Mouse (Mus musculus) CH12.LX (cell line): ENCODE measurements around the gene Pde4dip.

Experiments
- CHD2 ChIP-seq: IDR thresholded peaks from 2 replicates; pipeline ENCODE4 v1.6.1; 2011; ENCODE audit warnings: low read length, improper control_type of control experiment
- CTCF ChIP-seq, 2 experiments: IDR thresholded peaks in 1 of 2; conservative IDR thresholded peaks in 1 of 2; 2 replicates each; pipeline ENCODE4 v1.5.1; 2011 to 2012; ENCODE audit warnings: low read depth in 2 of 2, low read length in 2 of 2, improper control_type of control experiment in 1 of 2, inconsistent platforms in 1 of 2, mild to moderate bottlenecking in 1 of 2, moderate library complexity in 1 of 2
- HCFC1 ChIP-seq: IDR thresholded peaks from 2 replicates; pipeline ENCODE4 v1.6.1; 2012; ENCODE audit warnings: low read depth, mild to moderate bottlenecking, inconsistent platforms, low read length, improper control_type of control experiment
- MAZ ChIP-seq: IDR thresholded peaks from 2 replicates; pipeline ENCODE4 v1.6.1; 2012; ENCODE audit warnings: low read depth, mild to moderate bottlenecking, inconsistent platforms, low read length, improper control_type of control experiment, moderate library complexity
- MXI1 ChIP-seq: IDR thresholded peaks from 2 replicates; pipeline ENCODE4 v1.6.1; 2011; ENCODE audit warnings: mild to moderate bottlenecking, low read depth, low read length, improper control_type of control experiment
- NRF1 ChIP-seq: IDR thresholded peaks from 2 replicates; pipeline ENCODE4 v1.6.1; 2014; ENCODE audit warnings: low read depth, mild to moderate bottlenecking, inconsistent platforms, low read length, improper control_type of control experiment, moderate library complexity
- POLR2A ChIP-seq: IDR thresholded peaks from 2 replicates; pipeline ENCODE4 v1.6.1; 2011; ENCODE audit warnings: low read depth, mild to moderate bottlenecking, improper control_type of control experiment, low read length
- POLR2AphosphoS2 ChIP-seq: IDR thresholded peaks from 2 replicates; pipeline ENCODE4 v1.6.1; 2011; ENCODE audit warnings: low read depth, low read length, improper control_type of control experiment
- RCOR1 ChIP-seq: conservative IDR thresholded peaks from 2 replicates; pipeline ENCODE4 v1.6.1; 2012; ENCODE audit warnings: low read depth, mild to moderate bottlenecking, inconsistent platforms, low read length, improper control_type of control experiment
- UBTF ChIP-seq: IDR thresholded peaks from 2 replicates; pipeline ENCODE4 v1.6.1; 2012; ENCODE audit warnings: low read depth, mild to moderate bottlenecking, inconsistent platforms, low read length, improper control_type of control experiment, moderate library complexity
- USF1 ChIP-seq: IDR thresholded peaks from 2 replicates; pipeline ENCODE4 v1.6.1; 2014; ENCODE audit warnings: low read depth, mild to moderate bottlenecking, inconsistent platforms, low read length, improper control_type of control experiment
- ZC3H11A ChIP-seq: IDR thresholded peaks from 2 replicates; pipeline ENCODE4 v1.6.1; 2012; ENCODE audit warnings: low read depth, mild to moderate bottlenecking, inconsistent platforms, low read length, improper control_type of control experiment
- ZKSCAN1 ChIP-seq: IDR thresholded peaks from 2 replicates; pipeline ENCODE4 v1.6.1; 2012; ENCODE audit warnings: low read depth, inconsistent platforms, low read length, improper control_type of control experiment, borderline replicate concordance
- ZMIZ1 ChIP-seq: IDR thresholded peaks from 2 replicates; pipeline ENCODE4 v1.6.1; 2012; ENCODE audit warnings: low read depth, mild to moderate bottlenecking, inconsistent platforms, low read length, improper control_type of control experiment

DNA sequence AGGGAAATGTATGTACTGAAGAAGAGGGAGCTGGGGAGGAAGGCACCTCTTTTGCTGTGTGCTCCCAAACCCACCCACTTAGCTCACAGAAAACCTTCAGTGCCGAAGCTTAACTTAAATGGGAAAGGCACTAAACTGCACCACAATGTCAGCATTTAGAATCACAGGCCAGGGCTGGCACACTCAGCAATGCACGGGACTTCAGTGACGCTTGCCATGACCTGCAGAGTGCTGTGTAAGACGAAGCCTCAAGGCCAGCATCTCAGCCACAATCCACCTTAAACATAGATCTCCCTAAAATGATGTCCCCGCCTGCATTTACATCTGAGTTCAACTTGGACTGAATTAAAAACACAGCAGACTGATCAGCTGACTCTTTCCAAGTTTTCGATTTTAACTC is 91.1 kb downstream of the Pde4dip start:
- no peak for TF ChIP-seq POLR2A
- TF ChIP-seq NRF1: no peak
- no peak for TF ChIP-seq MXI1
- TF ChIP-seq CTCF (conservative IDR thresholded peaks at IDR 0.05 in 1 of 2, IDR thresholded peaks at IDR 0.05 in 1 of 2; ENCODE audit: low read depth in 2 of 2, low read length in 2 of 2): no peak
- no peak for TF ChIP-seq ZMIZ1
- no peak for TF ChIP-seq ZC3H11A
- TF ChIP-seq ZKSCAN1: no peak
- no peak for TF ChIP-seq CHD2
- TF ChIP-seq POLR2AphosphoS2: no peak
- no peak for TF ChIP-seq MAZ
- TF ChIP-seq RCOR1: no peak
- no peak for TF ChIP-seq USF1
- no peak for TF ChIP-seq HCFC1
- no peak for TF ChIP-seq UBTF
